Mouse (Mus musculus): ENCODE measurements around the gene Cby3.

The Cby3 gene

DNA sequence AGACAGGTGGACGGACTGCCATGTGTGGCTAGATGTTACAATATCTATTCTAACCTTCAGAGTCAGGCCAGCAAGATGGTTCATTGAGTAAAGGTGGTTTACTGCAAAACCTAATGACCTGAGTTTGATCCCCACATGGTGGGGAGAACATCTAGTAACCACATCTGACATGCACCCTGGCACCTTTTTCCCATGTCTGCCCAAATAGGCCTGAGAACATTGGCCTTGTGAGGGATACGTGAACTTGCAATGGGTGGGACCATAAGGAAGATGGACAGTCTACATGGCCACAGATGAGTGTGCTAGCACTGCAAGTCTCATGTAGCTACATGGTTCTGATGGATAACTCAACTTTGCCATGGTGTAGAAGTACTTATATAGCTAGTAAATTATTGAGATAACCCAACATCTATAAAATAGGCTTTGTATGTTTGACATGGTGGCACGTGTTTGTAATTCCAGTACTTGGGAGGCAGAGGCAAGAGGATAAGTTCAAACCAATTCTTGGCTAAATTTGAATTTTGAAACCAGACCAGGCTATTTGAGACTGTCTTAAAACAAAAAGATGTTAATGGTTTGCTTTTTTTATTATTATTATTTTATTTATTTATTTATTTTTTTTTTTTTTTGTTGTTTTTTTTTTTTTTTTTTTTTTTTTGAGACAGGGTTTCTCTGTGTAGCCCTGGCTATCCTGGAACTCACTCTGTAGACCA lies 34.1 kb downstream of the Cby3 start:
- DNase-seq (ENCODE audit: low spot score in 2 of 2) = no peak

DNA sequence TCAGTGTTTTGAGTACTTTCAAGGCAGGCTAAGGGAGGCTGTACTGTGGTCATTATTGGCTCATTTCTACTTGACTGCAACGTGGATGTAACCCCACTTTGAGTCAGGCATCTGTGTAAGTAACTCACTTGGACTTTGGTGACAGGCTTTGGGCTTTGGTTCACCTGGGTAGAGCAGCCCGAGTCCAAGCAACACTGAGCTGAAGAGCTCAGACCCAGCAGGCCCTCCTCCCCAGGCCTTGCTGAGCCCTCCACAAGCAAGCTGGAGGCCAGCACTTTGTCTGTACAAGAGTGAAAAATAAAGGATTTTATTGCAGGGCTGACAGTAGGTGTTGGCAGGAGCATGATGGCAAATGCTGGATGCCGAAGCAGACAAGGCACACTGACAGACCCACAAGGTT lies 34.7 kb downstream of the Cby3 start:
- no peak for DNase-seq (ENCODE audit: low spot score in 2 of 2)

DNA sequence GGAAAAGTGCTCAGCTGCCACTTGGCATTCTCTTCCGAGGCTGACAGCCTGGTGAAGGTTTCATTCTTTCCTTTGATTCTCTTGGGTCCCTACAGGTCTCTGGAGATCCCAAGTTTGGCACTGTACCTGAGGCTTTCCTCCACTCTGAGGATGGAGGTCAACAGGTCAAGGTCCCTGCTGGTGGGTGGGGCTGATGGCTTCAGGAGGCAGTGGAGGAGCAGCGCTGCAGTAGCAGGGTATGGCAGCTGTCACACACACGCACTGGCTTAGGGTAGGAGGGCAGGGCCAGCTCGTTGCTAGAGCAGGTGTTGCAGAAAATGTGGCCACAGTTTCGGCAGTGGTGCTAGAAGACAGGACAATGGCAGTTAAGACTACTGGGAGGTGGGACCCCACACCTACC lies 35.4 kb downstream of the Cby3 start:
- no peak for DNase-seq (ENCODE audit: low spot score in 2 of 2)

DNA sequence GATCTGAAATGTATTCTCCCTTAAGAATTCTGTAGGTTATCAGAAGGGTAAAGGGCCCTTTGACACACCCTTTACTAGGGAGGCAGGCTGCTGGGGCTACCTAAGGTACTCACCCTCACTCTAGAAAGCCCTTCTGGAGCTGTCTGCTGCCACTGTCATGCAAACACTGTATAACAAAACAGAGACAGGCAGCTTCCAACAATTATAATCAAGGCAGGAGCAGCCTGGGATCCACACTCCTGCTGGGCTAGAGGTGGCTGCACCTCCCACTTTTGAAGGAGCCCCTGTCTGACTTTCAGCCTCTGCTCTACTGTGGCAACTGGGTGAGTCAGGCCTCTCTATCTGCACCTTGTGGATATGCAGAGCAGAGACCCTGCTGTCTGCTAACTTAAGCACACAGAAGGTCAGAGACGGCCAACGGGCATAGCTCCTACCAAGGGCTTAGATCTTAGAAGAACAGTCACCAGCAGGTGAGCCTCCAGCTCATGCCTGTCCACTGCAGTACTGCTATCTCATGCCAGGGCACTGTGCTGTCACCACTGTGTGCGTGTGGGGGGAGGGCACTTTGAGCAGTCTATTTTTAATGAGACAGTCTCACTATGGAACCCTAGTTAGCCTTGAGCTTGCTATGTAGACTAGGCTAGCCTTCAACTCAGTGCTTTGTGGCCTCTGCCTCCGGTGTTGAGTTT lies 37.2 kb downstream of the Cby3 start:
- no peak for DNase-seq (ENCODE audit: low spot score in 2 of 2)

DNA sequence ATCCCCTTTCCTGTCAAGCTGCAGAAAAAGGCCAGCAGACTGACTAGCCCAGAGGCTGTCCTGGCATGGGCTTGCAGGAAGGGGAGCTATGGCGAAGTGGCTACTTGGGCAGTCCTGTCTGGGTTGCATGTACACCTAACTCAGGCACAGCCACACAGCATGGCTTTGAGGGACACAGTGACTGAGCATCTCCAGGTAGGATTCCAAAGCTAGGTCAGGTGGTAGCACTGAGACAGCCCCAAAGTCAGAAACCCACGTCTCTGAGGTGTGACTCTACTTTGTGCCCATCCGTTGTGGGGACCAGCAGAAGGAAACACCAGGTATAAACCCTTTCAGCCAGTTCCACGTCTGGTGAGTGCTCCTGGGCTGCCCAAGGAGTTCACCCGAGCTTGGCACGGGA lies 39.0 kb downstream of the Cby3 start:
- DNase-seq (ENCODE audit: low spot score in 2 of 2) = no peak

DNA sequence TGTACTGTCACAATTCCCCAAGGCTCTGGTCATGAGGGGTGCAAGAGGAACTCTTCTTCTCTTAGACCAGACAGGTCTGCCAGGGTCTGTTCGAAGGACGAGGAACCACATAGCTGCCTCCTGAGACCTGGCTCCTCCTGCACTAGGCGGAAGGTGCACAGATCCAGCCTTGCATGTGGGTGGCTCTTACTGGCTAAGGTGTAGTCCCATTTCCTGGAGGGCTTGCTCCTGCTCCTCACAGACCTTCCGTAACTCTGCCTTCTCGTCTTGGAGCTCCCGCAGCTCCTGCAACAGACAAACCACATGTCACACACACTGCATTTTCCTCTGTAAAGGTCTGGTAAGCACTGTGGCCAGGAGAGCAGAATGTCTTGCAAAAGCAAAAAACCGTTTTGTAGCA lies 40.5 kb downstream of the Cby3 start:
- DNase-seq (ENCODE audit: low spot score in 2 of 2) = peak in 1 of 2 experiments; percentile 29

DNA sequence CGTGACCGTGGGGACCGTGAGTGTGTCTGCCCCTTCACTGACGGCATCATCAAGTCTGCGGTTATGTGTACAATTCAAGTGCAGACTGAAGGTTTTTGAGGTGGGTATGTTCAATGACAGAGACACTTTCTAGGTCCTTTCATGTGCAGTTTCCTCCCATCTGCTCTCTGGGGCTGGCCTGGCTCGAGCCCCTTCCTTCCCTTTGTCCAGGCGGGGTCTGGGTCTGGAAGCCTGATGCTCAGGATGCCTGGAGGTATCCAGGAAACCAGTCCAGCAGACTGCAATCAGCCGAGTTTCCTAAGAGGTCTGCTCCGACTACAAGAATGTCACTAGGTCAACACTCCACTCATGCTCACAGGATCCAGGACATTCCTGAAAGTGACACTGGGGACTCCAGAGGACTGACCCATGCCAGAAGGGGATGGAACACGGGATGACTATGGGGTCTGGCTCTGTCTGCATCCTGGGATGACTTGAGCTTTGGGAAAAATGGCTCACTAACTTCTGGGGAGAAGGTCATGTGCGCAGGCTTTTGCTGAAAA lies 42.6 kb downstream of the Cby3 start:
- DNase-seq (ENCODE audit: low spot score in 2 of 2) = peak in 1 of 2 experiments; percentile 56

DNA sequence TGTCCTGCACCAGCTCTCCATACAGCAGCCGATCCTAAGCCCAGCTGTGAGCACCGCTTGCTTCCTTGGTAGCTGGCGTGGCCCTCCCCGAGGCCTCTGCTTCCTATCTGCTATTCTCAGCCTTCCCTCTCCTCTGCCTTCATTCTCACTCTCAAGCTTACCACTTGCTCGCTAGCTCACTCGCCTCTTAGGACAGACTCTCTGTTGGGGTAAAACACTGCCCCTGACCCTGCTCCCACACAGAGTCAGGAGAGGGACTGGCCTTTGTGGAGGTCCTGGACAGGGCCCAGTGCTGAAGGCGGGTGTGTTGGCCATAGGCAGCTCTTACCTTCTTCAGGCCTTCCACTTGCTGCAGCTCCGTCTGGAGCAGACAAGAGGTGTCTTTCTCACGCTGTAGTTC lies 43.1 kb downstream of the Cby3 start:
- peak in 1 of 2 experiments; percentile 40 for DNase-seq (ENCODE audit: low spot score in 2 of 2)

DNA sequence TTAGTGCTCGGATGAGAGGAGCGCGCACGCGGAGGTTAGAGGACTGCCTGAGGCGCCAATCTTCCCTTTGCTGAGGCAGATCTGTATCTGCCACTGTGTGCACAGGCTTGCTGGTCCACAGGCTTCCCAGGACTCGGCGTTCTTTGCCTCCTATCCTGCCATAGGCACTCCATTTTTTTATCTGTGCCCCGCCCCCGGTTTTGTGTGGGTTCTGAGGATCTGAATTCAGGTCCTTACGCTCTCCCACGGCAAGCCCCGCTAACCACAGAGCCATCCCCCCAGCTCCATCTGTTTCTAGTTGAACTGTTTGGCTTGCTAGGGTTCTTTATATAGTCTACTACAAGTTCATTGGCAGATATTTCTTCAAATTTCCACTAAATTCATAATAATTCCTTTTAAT lies 44.5 kb downstream of the Cby3 start:
- DNase-seq (ENCODE audit: low spot score in 2 of 2) = peak in 1 of 2 experiments; percentile 56

DNA sequence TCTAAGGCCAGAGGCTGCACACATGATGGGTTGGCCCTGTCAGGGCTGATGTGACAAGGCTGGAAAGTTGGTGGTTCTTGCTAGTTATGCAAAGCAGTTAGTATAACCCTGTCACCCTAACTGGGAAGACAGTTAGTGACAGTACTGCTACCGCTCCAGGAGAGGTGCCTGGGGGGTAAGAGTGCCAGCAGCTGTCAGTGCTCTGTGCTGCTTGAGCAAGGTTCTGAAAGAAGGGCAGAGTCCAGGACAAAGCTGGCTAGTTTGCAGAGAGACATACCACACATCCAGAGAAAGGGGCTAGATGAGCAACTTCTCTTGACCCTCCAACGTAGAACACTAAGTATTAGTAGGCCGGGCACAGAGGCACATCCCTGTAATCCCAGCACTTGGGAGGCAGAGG lies 48.2 kb downstream of the Cby3 start:
- no peak for DNase-seq (ENCODE audit: low spot score in 2 of 2)

DNA sequence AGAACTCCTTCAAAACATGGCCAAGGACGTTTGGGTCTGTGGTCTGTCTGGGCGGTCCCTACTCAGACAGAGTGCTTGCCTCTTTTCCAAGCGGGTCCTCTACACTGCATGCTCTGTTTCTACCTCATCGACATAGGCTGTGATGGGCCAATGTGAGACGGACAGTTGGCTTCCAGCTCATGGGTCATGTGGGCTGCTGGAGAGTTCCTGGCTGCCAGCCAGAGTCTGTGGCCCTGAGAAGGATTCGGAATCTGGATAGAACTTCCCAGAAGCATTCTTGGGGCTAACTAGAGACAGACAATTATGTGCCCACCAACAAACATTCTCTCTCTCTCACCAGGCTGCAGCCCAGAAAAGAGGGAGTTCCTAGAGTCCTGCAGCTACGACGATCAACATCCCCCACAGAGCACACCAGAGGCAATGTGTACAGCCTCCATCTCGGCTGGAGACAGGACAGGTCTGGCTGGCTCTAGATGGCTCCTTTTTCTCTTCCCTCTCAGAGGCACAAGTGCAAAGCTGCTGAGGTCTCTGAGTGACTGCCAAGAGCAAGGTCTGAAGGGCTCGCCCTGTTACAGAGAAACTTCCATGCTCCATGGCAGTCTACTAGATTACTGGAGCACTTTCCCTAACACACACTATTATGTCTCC lies 49.2 kb downstream of the Cby3 start:
- no peak for DNase-seq (ENCODE audit: low spot score in 2 of 2)

DNA sequence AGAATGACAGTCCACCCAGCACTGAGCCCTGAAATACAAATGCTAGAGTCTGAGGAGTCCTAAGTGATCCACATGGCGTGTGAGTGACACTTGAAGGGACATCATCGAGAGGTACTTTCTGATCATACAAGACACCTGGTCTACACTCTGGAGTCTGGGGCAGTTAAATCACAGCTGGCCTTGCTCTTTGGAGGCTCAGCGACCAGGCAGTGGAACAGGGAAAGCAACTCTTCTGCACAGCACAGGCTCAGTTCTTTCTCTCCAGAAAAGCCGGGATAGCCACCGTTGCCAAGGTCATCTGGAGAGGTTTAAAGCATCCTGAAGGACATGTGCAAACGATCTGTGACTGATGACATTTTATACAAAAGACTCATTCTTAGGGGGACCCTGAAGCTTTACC lies 53.0 kb downstream of the Cby3 start:
- no peak for DNase-seq (ENCODE audit: low spot score in 2 of 2)
